Mouse (Mus musculus) kidney, postnatal 0 days (tissue): ENCODE measurements at regions not wholly inside any gene's neighbourhood (a gene's known extent, or its start where the extent isn't known, plus 50 kb on each side); places are given as distances from the start of the nearest gene placed in this dataset.
A peak's percentile ranks its signal among the peaks of the same experiment; 100 is the strongest.

Experiments used
- ATAC-seq: fragments of 200-750 bp; cut with Nextera tagmentation; replicated peaks from 2 replicates; pipeline ENCODE4 v1.8.0; 2017; ENCODE audit warnings: low read depth, moderate number of reproducible peaks, moderate TSS enrichment, moderate library complexity; ENCODE audit not compliant: low FRiP score
- DNase-seq: peaks from one replicate; pipeline ENCODE4 v3.0.0-alpha.2; 2016; ENCODE audit warnings: low spot score
- H3K27ac ChIP-seq: fragments of 300-500 bp; sonication (generic); 2 replicates; pipeline ENCODE4 v1.5.1; 2014; ENCODE audit warnings: mild to moderate bottlenecking
- H3K27me3 ChIP-seq: fragments of 300-500 bp; sonication (generic); 2 replicates; pipeline ENCODE4 v1.6.1; 2014; ENCODE audit warnings: low read length, mixed read lengths; ENCODE audit not compliant: insufficient read depth
- H3K36me3 ChIP-seq: fragments of 300-500 bp; sonication (generic); 2 replicates; pipeline ENCODE4 v1.6.1; 2014; ENCODE audit warnings: low read length, mixed read lengths; ENCODE audit not compliant: insufficient read depth
- H3K4me1 ChIP-seq: fragments of 300-500 bp; sonication (generic); replicated peaks from 2 replicates; pipeline ENCODE4 v1.6.1; 2014; ENCODE audit warnings: antibody characterized with exemption, low read length, mixed read lengths; ENCODE audit not compliant: insufficient read depth
- H3K4me2 ChIP-seq: fragments of 300-500 bp; sonication (generic); 2 replicates; pipeline ENCODE4 v1.6.1; 2014; ENCODE audit warnings: mild to moderate bottlenecking, low read length, moderate library complexity, mixed read lengths
- H3K4me3 ChIP-seq: fragments of 300-500 bp; sonication (generic); replicated peaks from 2 replicates; pipeline ENCODE4 v1.5.1; 2014; ENCODE audit warnings: low read depth, low read length
- H3K9ac ChIP-seq: fragments of 300-500 bp; sonication (generic); 2 replicates; pipeline ENCODE4 v1.6.1; 2014; ENCODE audit warnings: low read depth, low read length
- H3K9me3 ChIP-seq: fragments of 300-500 bp; sonication (generic); replicated peaks from 2 replicates; pipeline ENCODE4 v1.6.1; 2016; ENCODE audit warnings: low read length, inconsistent platforms, mixed read lengths
- CTCF ChIP-seq: IDR thresholded peaks from 2 replicates; pipeline ENCODE4 v1.5.1; 2016; ENCODE audit warnings: antibody characterized with exemption, low read depth, mild to moderate bottlenecking, moderate library complexity
- WGBS: fragments of 180-500 bp; shearing (Covaris S2); extraction: QIAGEN DNeasy Blood & Tissue Kit; methylation state at CpG from one replicate; pipeline ENCODE4 v1.1.7; 2014; 5-methylcytosine and 5-hydroxymethylcytosine counted together

DNA sequence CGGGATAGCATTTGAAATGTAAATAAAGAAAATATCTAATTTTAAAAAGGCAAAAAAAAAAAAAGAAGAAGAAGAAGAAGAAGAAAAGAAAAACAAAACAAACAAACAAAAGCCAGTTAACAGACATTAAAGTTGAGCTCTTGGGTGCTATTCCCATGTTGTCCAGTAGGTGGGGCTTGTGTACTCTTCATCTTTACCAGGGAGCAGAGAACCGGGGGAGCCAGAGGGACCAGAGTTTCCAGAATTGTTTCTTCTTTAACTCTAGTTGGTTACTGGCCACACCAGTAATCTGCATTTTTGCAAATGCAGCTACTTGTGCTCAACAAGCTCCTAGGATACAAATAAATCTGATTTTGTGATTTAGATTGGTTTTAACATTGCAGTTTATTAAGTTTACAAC, 103.6 kb upstream of the Dcn start:
- DNase-seq (peak; percentile 95), ATAC-seq (no peak)
- Histone ChIP-seq H3K4me3 (no peak overlapping the region), H3K4me1 (no peaks in the 10 kb centered on the region), H3K36me3 (no peaks in the 10 kb centered on the region), H3K9ac (no peak overlapping the region), H3K27ac (no peak overlapping the region), H3K9me3 (no peaks in the 10 kb centered on the region), H3K4me2 (no peak overlapping the region), H3K27me3 (no peaks in the 10 kb centered on the region)
- TF ChIP-seq CTCF = peak; percentile 94
- 4% methylated on average over 2 of the region's 2 CpGs for WGBS

DNA sequence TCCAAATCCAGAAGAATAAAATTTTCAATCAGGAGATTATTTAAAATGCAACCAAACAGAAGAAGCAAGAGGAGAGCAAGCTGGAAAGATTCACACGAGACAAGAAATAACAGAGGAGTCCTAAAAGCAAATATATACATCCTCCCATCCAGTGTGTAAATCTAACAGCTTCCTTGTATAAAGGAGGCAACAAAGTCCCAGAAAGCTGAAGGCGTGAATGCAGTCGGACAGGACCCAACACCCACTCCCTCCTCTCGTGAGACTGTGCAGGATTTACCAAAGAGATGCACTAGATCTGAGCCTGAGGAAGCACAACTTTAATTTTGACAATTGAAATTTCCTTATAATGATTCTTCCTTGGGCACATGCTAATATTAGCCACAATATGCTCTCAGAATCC, 103.0 kb upstream of the Dcn start:
- ATAC-seq = no peak
- H3K4me3 ChIP-seq = no peak overlapping the region
- 45% methylated on average over 4 of the region's 4 CpGs for WGBS

DNA sequence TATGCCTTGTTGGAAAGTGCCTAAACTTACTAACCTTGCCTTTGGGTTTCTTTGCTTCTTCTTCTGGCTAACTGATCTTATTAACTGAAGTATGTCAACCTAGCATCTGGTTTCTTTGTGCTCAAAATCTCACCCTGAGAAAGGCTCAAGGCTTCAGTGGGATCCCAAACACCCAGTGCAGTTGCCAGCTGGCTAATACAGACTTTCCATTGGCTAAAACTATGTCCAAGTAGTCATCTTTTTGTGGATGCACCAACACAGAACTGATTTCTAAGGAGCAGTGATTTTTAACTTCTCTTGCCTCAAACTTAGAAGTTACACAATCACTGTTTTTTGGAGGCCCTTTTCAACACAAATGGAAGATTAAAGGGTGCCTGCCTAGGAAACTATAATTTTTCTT, 97.8 kb upstream of the Dcn start:
- H3K9ac ChIP-seq = no peak overlapping the region
- no peaks in the 10 kb centered on the region for H3K9me3 ChIP-seq
- no peaks in the 10 kb centered on the region for H3K36me3 ChIP-seq
- H3K27me3 ChIP-seq = no peaks in the 10 kb centered on the region
- H3K4me3 ChIP-seq = no peak overlapping the region
- no peak for DNase-seq
- no peak overlapping the region for H3K27ac ChIP-seq
- ATAC-seq = no peak
- TF ChIP-seq CTCF = no peak
- no peak overlapping the region for H3K4me2 ChIP-seq
- no peaks in the 10 kb centered on the region for H3K4me1 ChIP-seq

More for the DNA sequence above, 103.0 kb upstream of the Dcn start:
- Histone ChIP-seq H3K27ac (no peak overlapping the region), H3K4me1 (no peaks in the 10 kb centered on the region), H3K36me3 (no peaks in the 10 kb centered on the region), H3K27me3 (no peaks in the 10 kb centered on the region), H3K9ac (no peak overlapping the region), H3K4me2 (no peak overlapping the region), H3K9me3 (no peaks in the 10 kb centered on the region)
- peak; percentile 32 for DNase-seq
- no peak for TF ChIP-seq CTCF

DNA sequence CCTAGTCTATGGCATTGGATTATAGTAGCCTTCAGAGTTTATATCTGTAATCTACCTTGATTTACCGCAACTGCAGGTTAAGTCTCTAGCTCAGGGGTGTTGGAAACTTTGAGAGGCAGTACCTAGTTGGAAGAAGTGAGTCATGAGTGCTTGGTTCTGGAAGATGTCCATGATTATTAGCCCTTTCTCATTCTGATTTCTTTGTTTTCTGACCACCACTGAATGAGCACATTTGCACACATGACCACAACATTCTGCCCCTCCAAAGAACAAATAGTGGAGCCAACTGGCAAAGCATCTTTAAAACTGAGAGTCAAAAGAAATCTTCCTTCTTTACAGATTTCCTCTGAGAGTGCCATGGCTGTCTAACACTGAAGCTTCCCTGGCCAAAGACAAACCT, 95.5 kb upstream of the Dcn start:
- Histone ChIP-seq H3K27ac (no peak overlapping the region), H3K27me3 (no peaks in the 10 kb centered on the region), H3K4me2 (no peak overlapping the region), H3K4me1 (no peaks in the 10 kb centered on the region), H3K9ac (no peak overlapping the region), H3K36me3 (no peaks in the 10 kb centered on the region), H3K9me3 (no peaks in the 10 kb centered on the region), H3K4me3 (no peak overlapping the region)
- ATAC-seq = no peak
- no peak for TF ChIP-seq CTCF
- DNase-seq = no peak
- WGBS = 91% methylated on average over 1 of the region's 1 CpGs

DNA sequence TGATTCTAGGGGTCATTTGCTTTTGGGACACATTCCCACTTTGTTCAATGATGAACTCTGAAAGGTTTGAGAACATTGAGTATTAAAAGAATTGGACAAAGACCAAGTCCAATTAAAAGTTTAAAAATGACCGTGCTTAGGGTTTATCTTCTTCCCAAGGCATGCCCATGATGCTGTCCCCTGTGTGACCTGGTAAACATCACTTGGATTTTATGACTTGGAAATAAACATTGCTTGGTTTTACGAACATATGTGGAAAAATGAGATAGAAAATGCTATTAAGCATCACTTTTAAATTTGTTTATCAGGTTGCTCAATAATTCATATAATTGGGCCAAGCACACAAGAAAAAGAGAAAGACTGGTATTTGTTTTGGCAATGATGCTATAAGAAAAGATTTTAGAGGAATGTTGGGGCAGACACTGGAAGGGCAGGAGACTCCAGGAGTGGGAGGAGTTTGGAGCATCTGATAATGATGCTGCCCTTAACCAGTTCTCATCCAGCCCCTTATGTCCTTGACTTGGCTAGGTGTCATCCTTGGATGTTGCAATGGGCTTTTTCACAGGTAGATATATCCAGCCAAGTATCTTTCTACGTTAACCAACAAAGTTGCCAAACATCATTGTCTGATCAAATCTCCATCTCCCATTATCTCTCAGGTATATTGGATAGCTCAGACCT, 92.1 kb upstream of the Dcn start:
- Histone ChIP-seq H3K4me3 (no peak overlapping the region), H3K27me3 (no peaks in the 10 kb centered on the region), H3K36me3 (no peaks in the 10 kb centered on the region), H3K9me3 (no peaks in the 10 kb centered on the region), H3K4me2 (no peak overlapping the region), H3K27ac (no peak overlapping the region), H3K9ac (no peak overlapping the region), H3K4me1 (no peaks in the 10 kb centered on the region)
- ATAC-seq (no peak), DNase-seq (no peak)
- no peak for TF ChIP-seq CTCF
- 65% methylated on average over 3 of the region's 3 CpGs for WGBS

DNA sequence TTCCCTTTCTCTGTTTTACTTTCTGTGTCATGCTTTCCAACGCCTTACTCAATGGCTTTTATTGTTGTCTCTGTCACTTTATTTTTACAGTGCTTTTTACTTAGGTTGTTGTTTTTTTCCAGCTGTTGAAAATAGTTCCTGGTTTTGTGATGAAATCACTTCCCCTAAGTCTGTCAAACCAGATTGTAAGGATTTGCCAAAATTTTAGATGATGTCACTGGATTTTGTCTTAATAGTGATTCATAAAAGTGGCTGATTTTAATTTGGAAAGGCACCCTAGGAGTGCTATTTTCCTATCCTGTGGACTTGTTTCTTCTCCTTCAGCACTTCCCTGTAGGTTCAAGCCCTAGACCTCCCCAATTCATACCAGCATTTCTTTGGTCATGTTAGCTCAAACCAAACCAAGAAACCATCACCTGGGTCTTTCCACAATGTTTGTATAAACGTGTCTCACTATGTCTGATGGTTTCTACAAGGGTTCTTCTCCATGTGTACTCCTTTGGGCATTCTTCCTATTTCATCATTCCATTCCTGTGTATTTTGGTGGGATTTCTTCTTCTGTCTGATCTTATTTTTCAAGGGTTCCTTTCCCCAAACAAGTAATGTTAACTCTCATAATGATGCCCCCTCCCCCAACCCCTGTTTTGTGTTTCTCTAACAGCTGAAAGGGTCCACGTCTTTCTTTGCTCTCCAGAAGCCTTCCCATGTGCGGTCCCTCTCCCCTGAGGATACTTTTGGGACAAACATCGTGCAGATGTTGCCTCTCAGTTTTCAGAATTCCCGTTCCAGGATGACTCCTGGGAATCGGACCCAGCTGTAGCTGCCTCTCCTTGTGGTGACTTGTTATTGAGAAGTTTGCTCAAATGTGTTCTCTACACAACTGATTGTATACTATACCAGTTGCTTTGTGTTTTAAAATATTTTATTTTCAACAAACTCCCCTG, 89.5 kb upstream of the Dcn start:
- no peak for TF ChIP-seq CTCF
- Histone ChIP-seq H3K4me2 (no peak overlapping the region), H3K27me3 (no peaks in the 10 kb centered on the region), H3K9ac (no peak overlapping the region), H3K36me3 (no peaks in the 10 kb centered on the region), H3K4me3 (no peak overlapping the region), H3K4me1 (no peaks in the 10 kb centered on the region), H3K9me3 (no peaks in the 10 kb centered on the region), H3K27ac (no peak overlapping the region)
- DNase-seq (peak; percentile 26), ATAC-seq (no peak)
- 66% methylated on average over 7 of the region's 7 CpGs for WGBS
